Mouse (Mus musculus) limb, embryonic 12.5 days (tissue): ENCODE results near the gene Pacs2. TPM values are rescaled to one million over a fixed set of nuclear protein-coding genes. Genes with fewer than 3 reads are reported as not detected.

ENCODE experiments used
- ATAC-seq: fragments of 200-750 bp; cut with Nextera tagmentation; 2 replicates; pipeline ENCODE4 v1.8.0; 2017; ENCODE audit warnings: low read depth, moderate TSS enrichment; ENCODE audit not compliant: insufficient number of reproducible peaks, insufficient read depth, low FRiP score, low TSS enrichment
- H3K27ac ChIP-seq: fragments of 300-500 bp; sonication (generic); 2 replicates; pipeline ENCODE4 v1.5.1; 2016; ENCODE audit warnings: mild to moderate bottlenecking, moderate library complexity
- H3K27me3 ChIP-seq: fragments of 300-500 bp; sonication (generic); 2 replicates; pipeline ENCODE4 v1.6.1; 2016; ENCODE audit warnings: mild to moderate bottlenecking, moderate library complexity
- H3K36me3 ChIP-seq: fragments of 300-500 bp; sonication (generic); 2 replicates; pipeline ENCODE4 v1.6.1; 2016; ENCODE audit warnings: mild to moderate bottlenecking, moderate library complexity
- H3K4me1 ChIP-seq: fragments of 300-500 bp; sonication (generic); replicated peaks from 2 replicates; pipeline ENCODE4 v1.6.1; 2016
- H3K4me2 ChIP-seq: fragments of 300-500 bp; sonication (generic); 2 replicates; pipeline ENCODE4 v1.6.1; 2016; ENCODE audit warnings: mild to moderate bottlenecking, moderate library complexity
- H3K4me3 ChIP-seq: fragments of 300-500 bp; sonication (generic); replicated peaks from 2 replicates; pipeline ENCODE4 v1.5.1; 2016; ENCODE audit warnings: mild to moderate bottlenecking
- H3K9ac ChIP-seq: fragments of 300-500 bp; sonication (generic); replicated peaks from 2 replicates; pipeline ENCODE4 v1.6.1; 2016; ENCODE audit warnings: mild to moderate bottlenecking, moderate library complexity
- H3K9me3 ChIP-seq: fragments of 300-500 bp; sonication (generic); 2 replicates; pipeline ENCODE4 v1.6.1; 2016; ENCODE audit warnings: mild to moderate bottlenecking, moderate library complexity
- WGBS: fragments of 180-500 bp; shearing (Covaris S2); methylation state at CpG from one replicate; pipeline ENCODE4 v1.1.7; 2016; 5-methylcytosine and 5-hydroxymethylcytosine counted together
- microRNA-seq: library from miRNA; unstranded; fragments of <30 nt; microRNA quantifications from one replicate; pipeline ENCODE4, GENCODE M21; 2017
- polyA plus RNA-seq: library from polyadenylated mRNA; unstranded; fragments of >200 nt; fragmentation: Nextera tagmentation; extraction: Ambion mirVana; gene quantifications from 2 replicates; pipeline ENCODE4 v1.2.1, GENCODE M21; 2016

The Pacs2 gene
- polyA plus RNA-seq, 1 experiment from 2014 or later = 15.8 TPM

DNA sequence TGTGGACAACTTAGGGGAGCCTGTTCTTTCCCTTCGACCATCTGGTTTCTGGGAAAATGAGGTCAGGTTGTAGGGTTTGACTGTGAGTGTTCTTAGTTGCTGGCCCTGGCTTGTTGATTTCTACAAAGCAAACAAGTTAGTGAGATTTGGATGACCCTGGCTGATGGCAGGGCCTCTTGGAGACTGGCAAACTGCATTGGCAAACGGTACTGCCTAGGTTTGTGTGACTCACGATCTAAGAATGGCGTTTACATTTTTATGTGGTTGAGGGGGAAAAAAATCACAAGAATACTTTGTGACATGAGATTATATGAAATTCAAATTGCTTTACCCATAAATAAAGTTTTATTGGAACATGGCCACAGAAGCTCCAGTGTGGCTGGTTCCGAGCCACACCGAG, 92.1 kb downstream of the Pacs2 start:
- no peak overlapping the region for H3K4me2 ChIP-seq
- 91% methylated on average over 6 of the region's 6 CpGs for WGBS

GRCm38 (mm10) chr12:113107431-113108124, 93.3 kb downstream of the Pacs2 start:
- H3K36me3 ChIP-seq = peaks cover 50% of the 10 kb centered on the region
- H3K4me2 ChIP-seq = no peak overlapping the region
- H3K9me3 ChIP-seq = no peaks in the 10 kb centered on the region
- no peaks in the 10 kb centered on the region for H3K27me3 ChIP-seq
- whole genome bisulfite sequencing = 89% methylated on average over 4 of the region's 4 CpGs
- H3K4me3 ChIP-seq = no peak overlapping the region
- peaks cover 16% of the 10 kb centered on the region for H3K4me1 ChIP-seq
- peak overlapping the region; percentile 29; the same call in 1 of the 2 replicates for H3K27ac ChIP-seq
- no peak overlapping the region for H3K9ac ChIP-seq
- no peak for ATAC-seq

More for the DNA sequence above, 92.1 kb downstream of the Pacs2 start:
- Histone ChIP-seq H3K36me3 (peaks cover 43% of the 10 kb centered on the region), H3K4me1 (peaks cover 16% of the 10 kb centered on the region), H3K27me3 (no peaks in the 10 kb centered on the region), H3K27ac (no peak overlapping the region), H3K4me3 (no peak overlapping the region), H3K9me3 (no peaks in the 10 kb centered on the region), H3K9ac (no peak overlapping the region)
- no peak for ATAC-seq

DNA sequence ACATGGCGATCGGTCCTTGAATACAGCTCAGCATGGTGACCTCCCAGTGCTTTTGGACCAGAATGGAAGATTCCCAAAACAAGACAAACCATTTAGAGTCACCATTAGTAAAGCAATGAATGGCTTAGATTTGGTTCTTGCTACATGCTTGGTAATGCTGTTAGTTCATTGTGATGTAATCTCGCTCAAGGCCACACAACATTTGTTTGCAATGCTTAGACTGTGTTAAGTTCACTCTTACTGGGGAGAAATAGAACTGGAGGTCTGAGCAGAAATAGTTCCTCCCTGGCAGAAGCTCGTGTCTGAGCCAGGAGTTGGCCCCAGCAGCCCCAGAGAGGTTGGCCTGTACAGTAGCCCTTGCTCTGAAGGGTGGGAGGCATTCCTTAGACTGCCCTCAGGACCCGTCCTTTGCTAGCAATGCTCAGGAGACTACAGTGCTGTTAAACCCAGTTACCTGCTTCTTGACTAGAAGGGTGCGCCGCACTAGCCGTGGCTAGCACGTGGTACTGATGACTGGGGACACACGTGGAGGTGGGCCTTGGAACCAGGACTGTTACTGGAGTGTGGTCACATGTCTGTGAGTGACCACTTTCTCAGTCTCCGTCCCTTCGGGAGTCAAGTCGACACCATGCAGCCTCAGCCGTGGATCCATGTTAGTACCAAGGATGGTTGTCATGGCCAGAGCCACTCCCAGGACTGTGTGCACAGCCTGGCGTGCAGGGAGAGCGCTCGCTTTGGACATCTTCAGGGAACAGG, 94.4 kb downstream of the Pacs2 start:
- no peak for ATAC-seq
- no peaks in the 10 kb centered on the region for H3K27me3 ChIP-seq
- no peak overlapping the region for H3K4me2 ChIP-seq
- peaks cover 16% of the 10 kb centered on the region for H3K4me1 ChIP-seq
- 0 out of 2 replicates have a peak overlapping the region, but pooled peaks have one; percentile 50 for H3K27ac ChIP-seq
- no peak overlapping the region for H3K4me3 ChIP-seq
- peaks cover 52% of the 10 kb centered on the region for H3K36me3 ChIP-seq
- WGBS = 86% methylated on average over 17 of the region's 17 CpGs
- no peaks in the 10 kb centered on the region for H3K9me3 ChIP-seq
- no peak overlapping the region for H3K9ac ChIP-seq

- Histone ChIP-seq H3K9ac (no peak overlapping the region), H3K4me1 (peaks cover 16% of the 10 kb centered on the region), H3K27ac (no peak overlapping the region), H3K27me3 (no peaks in the 10 kb centered on the region), H3K4me2 (no peak overlapping the region), H3K36me3 (peaks cover 52% of the 10 kb centered on the region), H3K4me3 (no peak overlapping the region), H3K9me3 (no peaks in the 10 kb centered on the region)
- WGBS = 88% methylated on average over 10 of the region's 10 CpGs
- ATAC-seq = no peak
Observed at GRCm38 (mm10) chr12:113109801-113110200, 95.5 kb downstream of the Pacs2 start.

GRCm38 (mm10) chr12:113114141-113114540, 99.8 kb downstream of the Pacs2 start:
- 91% methylated on average over 4 of the region's 4 CpGs for WGBS
- Histone ChIP-seq H3K27ac (no peak overlapping the region), H3K9me3 (no peaks in the 10 kb centered on the region), H3K27me3 (no peaks in the 10 kb centered on the region), H3K4me2 (no peak overlapping the region), H3K4me1 (peaks cover 6% of the 10 kb centered on the region), H3K36me3 (peaks cover 74% of the 10 kb centered on the region), H3K9ac (no peak overlapping the region), H3K4me3 (no peak overlapping the region)
- no peak for ATAC-seq

GRCm38 (mm10) chr12:113114856-113115538, 100.7 kb downstream of the Pacs2 start:
- H3K27me3 ChIP-seq = no peaks in the 10 kb centered on the region
- no peak overlapping the region for H3K4me2 ChIP-seq
- H3K9ac ChIP-seq = no peak overlapping the region
- WGBS = 85% methylated on average over 16 of the region's 16 CpGs
- H3K27ac ChIP-seq = no peak overlapping the region
- H3K9me3 ChIP-seq = no peaks in the 10 kb centered on the region
- H3K36me3 ChIP-seq = peaks cover 76% of the 10 kb centered on the region
- H3K4me1 ChIP-seq = no peaks in the 10 kb centered on the region
- ATAC-seq = no peak
- H3K4me3 ChIP-seq = no peak overlapping the region

GRCm38 (mm10) chr12:113119516-113120410, 105.5 kb downstream of the Pacs2 start:
- Histone ChIP-seq H3K4me1 (no peaks in the 10 kb centered on the region), H3K9me3 (no peaks in the 10 kb centered on the region), H3K27ac (no peak overlapping the region), H3K4me3 (no peak overlapping the region), H3K4me2 (no peak overlapping the region), H3K27me3 (no peaks in the 10 kb centered on the region), H3K36me3 (peaks cover 95% of the 10 kb centered on the region), H3K9ac (no peak overlapping the region)
- peak; percentile 48 for ATAC-seq
- WGBS = 84% methylated on average over 20 of the region's 20 CpGs

Small RNA genes within 50 kb of the gene (microRNA-seq; reads per million reads assigned to microRNA genes)
- gene Gm44471 = not detected

Other genes starting within 250 kb of the Pacs2 start
- 0.23 and 0.26 TPM in 2 replicates for gene Ahnak2, start 211.9 kb upstream of the Pacs2 start, polyA plus RNA-seq
- 9.2 and 9.3 TPM in 2 replicates for gene Clba1, start 205.6 kb upstream of the Pacs2 start, polyA plus RNA-seq
- gene Cdca4, start 185.1 kb upstream of the Pacs2 start, polyA plus RNA-seq = 166 TPM in 2 replicates
- gene Gpr132, start 146.3 kb upstream of the Pacs2 start, polyA plus RNA-seq = 0.08 TPM in 1 of 2 replicates, not detected in the other
- 6.4 and 6.8 TPM in 2 replicates for gene Jag2, start 84.7 kb upstream of the Pacs2 start, polyA plus RNA-seq
- gene Nudt14, start 72.4 kb upstream of the Pacs2 start, polyA plus RNA-seq = 81.6 and 95.2 TPM in 2 replicates
- 25.7 and 29.1 TPM in 2 replicates for gene Btbd6, start 38.0 kb upstream of the Pacs2 start, polyA plus RNA-seq
- 76.0 and 83.0 TPM in 2 replicates for gene Brf1, start 13.8 kb upstream of the Pacs2 start, polyA plus RNA-seq
- gene Tex22, start 60.0 kb downstream of the Pacs2 start, polyA plus RNA-seq = not detected in 2 replicates
- gene Mta1, start 83.8 kb downstream of the Pacs2 start, polyA plus RNA-seq = 19.3 and 20.5 TPM in 2 replicates
- gene Crip2, start 125.7 kb downstream of the Pacs2 start, polyA plus RNA-seq = 51.4 and 53.7 TPM in 2 replicates
- gene Crip1, start 131.8 kb downstream of the Pacs2 start, polyA plus RNA-seq = 71.0 and 73.2 TPM in 2 replicates
- 44.1 and 44.6 TPM in 2 replicates for gene Tedc1, start 141.9 kb downstream of the Pacs2 start, polyA plus RNA-seq
- 17.5 and 18.7 TPM in 2 replicates for gene Tmem121, start 171.4 kb downstream of the Pacs2 start, polyA plus RNA-seq